Mouse (Mus musculus) liver, embryonic 11.5 days (tissue): Measurements from ENCODE around the gene Orm3. TPM values are rescaled to one million over a fixed set of nuclear protein-coding genes. Genes with fewer than 3 reads are reported as not detected.
A peak's percentile ranks its signal among the peaks of the same experiment; 100 is the strongest.

Source experiments
- ATAC-seq: fragments of 200-750 bp; cut with Nextera tagmentation; replicated peaks from 2 replicates; pipeline ENCODE4 v1.8.0; 2017; ENCODE audit warnings: moderate number of reproducible peaks, mild to moderate bottlenecking, moderate TSS enrichment, moderate library complexity; ENCODE audit not compliant: low FRiP score
- DNase-seq: peaks from one replicate; pipeline ENCODE4 v3.0.0-alpha.2; 2017; ENCODE audit warnings: low spot score
- H3K27ac ChIP-seq: fragments of 300-500 bp; sonication (generic); 2 replicates; pipeline ENCODE4 v1.5.1; 2014; ENCODE audit warnings: mild to moderate bottlenecking, low read depth, low read length, control low read depth
- H3K27me3 ChIP-seq: fragments of 300-500 bp; sonication (generic); replicated peaks from 2 replicates; pipeline ENCODE4 v1.6.1; 2014; ENCODE audit warnings: low read length, mixed read lengths; ENCODE audit not compliant: control insufficient read depth, insufficient read depth
- H3K36me3 ChIP-seq: fragments of 300-500 bp; sonication (generic); 2 replicates; pipeline ENCODE4 v1.6.1; 2014; ENCODE audit warnings: mild to moderate bottlenecking, low read length, moderate library complexity, mixed read lengths; ENCODE audit not compliant: control insufficient read depth, insufficient read depth
- H3K4me1 ChIP-seq: fragments of 300-500 bp; sonication (generic); replicated peaks from 2 replicates; pipeline ENCODE4 v1.6.1; 2014; ENCODE audit warnings: low read length, mixed read lengths; ENCODE audit not compliant: control insufficient read depth, insufficient read depth
- H3K4me2 ChIP-seq: fragments of 300-500 bp; sonication (generic); 2 replicates; pipeline ENCODE4 v1.6.1; 2014; ENCODE audit warnings: mild to moderate bottlenecking, control low read depth, moderate library complexity
- H3K4me3 ChIP-seq: fragments of 300-500 bp; sonication (generic); 2 replicates; pipeline ENCODE4 v1.5.1; 2014; ENCODE audit warnings: low read depth, low read length, control low read depth
- H3K9ac ChIP-seq: fragments of 300-500 bp; sonication (generic); 2 replicates; pipeline ENCODE4 v1.6.1; 2014; ENCODE audit warnings: low read depth, low read length, control low read depth
- H3K9me3 ChIP-seq: fragments of 300-500 bp; sonication (generic); 2 replicates; pipeline ENCODE4 v1.6.1; 2016; ENCODE audit warnings: low read length, inconsistent platforms, mixed read lengths; ENCODE audit not compliant: control insufficient read depth
- WGBS: fragments of 180-500 bp; shearing (Covaris S2); extraction: QIAGEN DNeasy Blood & Tissue Kit; methylation state at CpG from one replicate; pipeline ENCODE4 v1.1.7; 2014; 5-methylcytosine and 5-hydroxymethylcytosine counted together
- polyA plus RNA-seq: library from polyadenylated mRNA; unstranded; fragments of >200 nt; fragmentation: Nextera tagmentation; extraction: Ambion mirVana; gene quantifications from 2 replicates; pipeline ENCODE4 v1.2.1, GENCODE M21; 2014

Orm3 gene
- polyA plus RNA-seq, 1 experiment from 2014 or later = not detected

DNA sequence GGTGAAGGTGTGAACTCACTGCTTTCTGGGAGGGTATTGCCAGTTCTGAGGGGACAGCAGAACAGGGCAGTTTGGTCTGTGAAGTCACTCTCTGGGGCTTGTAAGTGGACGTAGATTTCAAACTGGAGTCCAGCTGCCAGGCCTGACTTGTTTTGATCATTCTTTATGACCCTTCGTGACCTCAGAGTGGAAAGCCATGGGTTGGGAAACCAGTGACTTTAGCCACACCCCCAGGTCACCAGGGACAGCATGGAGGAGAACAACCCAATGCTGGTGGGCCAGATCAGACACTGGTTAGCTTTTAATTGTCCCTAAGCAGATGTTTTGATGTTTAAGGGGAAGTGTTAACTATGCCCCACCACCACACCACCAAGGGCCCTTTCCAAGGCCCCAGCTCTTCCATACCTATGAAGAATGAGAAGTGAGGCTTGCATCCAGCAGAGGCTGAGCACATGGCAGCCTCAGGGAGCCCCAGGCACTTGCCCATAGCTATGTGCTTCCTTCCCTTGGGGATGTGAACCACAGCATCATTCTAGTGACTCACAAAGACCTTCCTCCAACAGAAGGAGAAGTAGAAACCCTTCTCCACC lies 1.1 kb downstream of the Orm3 start:
- 42% methylated on average over 2 of the region's 2 CpGs for WGBS
- no peaks in the 10 kb centered on the region for H3K36me3 ChIP-seq
- H3K9me3 ChIP-seq = no peaks in the 10 kb centered on the region
- H3K27me3 ChIP-seq = no peaks in the 10 kb centered on the region
- DNase-seq = no peak
- no peak overlapping the region for H3K4me2 ChIP-seq
- H3K4me3 ChIP-seq = no peak overlapping the region
- ATAC-seq = 0 out of 2 replicates have a peak, but pooled peaks have one; percentile 20
- no peak overlapping the region for H3K9ac ChIP-seq
- no peaks in the 10 kb centered on the region; the same call in 1 of the 2 replicates for H3K4me1 ChIP-seq
- H3K27ac ChIP-seq = no peak overlapping the region

DNA sequence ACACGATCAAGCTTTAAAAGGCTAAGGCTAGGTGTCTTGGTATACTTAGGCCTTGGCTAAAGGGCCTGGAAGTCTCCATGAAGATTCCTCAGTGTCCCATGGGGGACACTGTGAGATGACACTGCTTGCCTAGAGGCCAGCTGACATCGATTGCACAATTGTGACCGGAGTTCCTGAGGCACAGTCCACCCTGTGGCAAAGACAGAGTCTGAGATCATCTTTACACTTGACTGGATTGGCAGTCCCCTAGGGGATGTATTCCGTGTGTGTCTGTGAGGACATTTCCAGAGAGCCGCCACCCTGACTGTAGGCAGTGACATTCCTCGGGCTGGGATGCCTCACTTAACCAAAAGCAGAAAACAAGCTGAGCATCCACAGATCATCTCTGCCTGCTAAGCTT lies 3.9 kb downstream of the Orm3 start:
- H3K4me2 ChIP-seq = no peak overlapping the region
- no peak for DNase-seq
- no peaks in the 10 kb centered on the region for H3K36me3 ChIP-seq
- H3K9ac ChIP-seq = no peak overlapping the region
- H3K4me3 ChIP-seq = no peak overlapping the region
- H3K9me3 ChIP-seq = no peaks in the 10 kb centered on the region
- H3K27ac ChIP-seq = no peak overlapping the region
- no peak for ATAC-seq
- WGBS = 77% methylated on average over 6 of the region's 6 CpGs
- H3K4me1 ChIP-seq = no peaks in the 10 kb centered on the region; the same call in 1 of the 2 replicates
- H3K27me3 ChIP-seq = no peaks in the 10 kb centered on the region

DNA sequence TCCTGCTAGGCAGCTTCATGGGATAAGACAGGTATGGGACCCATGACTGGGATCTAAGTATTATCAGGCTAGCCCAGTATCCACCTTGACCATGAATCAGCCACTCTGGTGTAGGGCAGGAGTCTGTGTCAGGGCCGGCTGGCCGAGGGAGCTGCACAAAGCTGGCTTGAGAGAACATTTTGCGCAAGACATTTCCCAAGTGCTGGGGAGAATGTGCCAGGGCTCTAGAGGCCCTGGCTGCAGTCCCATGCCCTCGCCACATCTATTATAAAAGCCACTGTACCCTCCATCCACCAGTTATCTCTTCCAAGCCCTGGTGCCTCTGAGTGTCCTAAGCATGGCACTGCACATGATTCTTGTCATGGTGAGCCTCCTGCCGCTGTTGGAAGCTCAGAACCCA lies 6.2 kb downstream of the Orm3 start, which contains the start of gene Orm2:
Gene Orm2, plus strand, starts transcription at position 300 of the 400 bp plus-strand sequence.
- no peak within 1 kb of the TSS for H3K4me2 ChIP-seq
- ATAC-seq = no peak
- no peak within 1 kb of the TSS for H3K4me3 ChIP-seq
- H3K36me3 ChIP-seq = no peaks in the 10 kb centered on the region
- no peak for DNase-seq
- H3K27ac ChIP-seq = no peak within 1 kb of the TSS
- no peaks in the 10 kb centered on the region for H3K27me3 ChIP-seq
- no peaks in the 10 kb centered on the region for H3K9me3 ChIP-seq
- WGBS = 80% methylated on average over 5 of the region's 5 CpGs
- no peak within 1 kb of the TSS for H3K9ac ChIP-seq
- no peaks in the 10 kb centered on the region for H3K4me1 ChIP-seq

DNA sequence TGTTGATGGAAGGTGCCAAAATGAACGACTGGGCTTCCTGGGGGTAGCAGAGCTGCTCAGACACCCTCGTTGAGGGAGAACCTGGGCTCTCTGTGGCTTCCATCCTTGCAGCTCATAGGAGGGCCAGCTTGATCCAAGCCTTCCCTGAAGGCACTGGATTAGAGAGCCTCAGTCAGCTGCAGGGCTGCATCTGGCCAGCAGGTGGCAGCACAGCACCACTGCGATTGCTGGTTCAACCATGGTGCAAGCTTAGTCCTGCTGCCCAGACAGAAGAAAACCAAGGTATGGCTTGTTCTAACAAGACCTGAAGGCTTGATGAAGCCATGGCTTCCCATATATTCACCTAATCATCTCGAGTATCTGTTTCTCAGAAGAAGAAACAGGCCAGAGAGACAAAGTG lies 12.6 kb downstream of the Orm3 start:
- Histone ChIP-seq H3K4me2 (no peak overlapping the region), H3K9ac (no peak overlapping the region), H3K4me1 (peaks cover 3% of the 10 kb centered on the region; the same call in 1 of the 2 replicates), H3K27ac (no peak overlapping the region), H3K27me3 (no peaks in the 10 kb centered on the region), H3K36me3 (no peaks in the 10 kb centered on the region; the same call in 1 of the 2 replicates), H3K4me3 (no peak overlapping the region), H3K9me3 (no peaks in the 10 kb centered on the region)
- ATAC-seq (0 out of 2 replicates have a peak, but pooled peaks have one; percentile 40), DNase-seq (peak; percentile 78)
- 7% methylated on average over 4 of the region's 4 CpGs for WGBS

DNA sequence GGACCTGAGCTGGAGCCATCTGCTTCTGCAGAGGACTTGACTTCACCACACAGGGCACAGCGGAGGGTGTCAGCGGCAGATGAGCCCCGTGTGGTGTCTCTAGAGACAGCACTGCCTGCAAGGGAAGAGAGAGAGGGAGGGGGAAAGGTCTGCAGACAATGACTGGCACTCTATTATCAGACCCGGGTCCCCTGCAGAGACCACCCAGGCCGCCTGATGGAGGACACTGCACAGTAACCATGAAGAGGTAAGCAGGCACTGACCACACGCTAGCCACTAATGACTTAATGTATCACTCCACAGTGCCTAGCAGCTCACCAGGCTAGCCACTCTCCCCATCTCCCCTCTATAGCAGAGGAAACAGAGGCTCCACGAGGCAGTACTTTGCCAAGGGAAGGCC lies 14.9 kb downstream of the Orm3 start:
- ATAC-seq = no peak
- peaks cover 19% of the 10 kb centered on the region for H3K4me1 ChIP-seq
- no peaks in the 10 kb centered on the region; the same call in 1 of the 2 replicates for H3K36me3 ChIP-seq
- WGBS = 56% methylated on average over 7 of the region's 7 CpGs
- no peaks in the 10 kb centered on the region for H3K27me3 ChIP-seq
- no peak for DNase-seq
- H3K4me3 ChIP-seq = no peak overlapping the region
- H3K4me2 ChIP-seq = no peak overlapping the region
- no peak overlapping the region for H3K27ac ChIP-seq
- no peak overlapping the region for H3K9ac ChIP-seq
- H3K9me3 ChIP-seq = no peaks in the 10 kb centered on the region

DNA sequence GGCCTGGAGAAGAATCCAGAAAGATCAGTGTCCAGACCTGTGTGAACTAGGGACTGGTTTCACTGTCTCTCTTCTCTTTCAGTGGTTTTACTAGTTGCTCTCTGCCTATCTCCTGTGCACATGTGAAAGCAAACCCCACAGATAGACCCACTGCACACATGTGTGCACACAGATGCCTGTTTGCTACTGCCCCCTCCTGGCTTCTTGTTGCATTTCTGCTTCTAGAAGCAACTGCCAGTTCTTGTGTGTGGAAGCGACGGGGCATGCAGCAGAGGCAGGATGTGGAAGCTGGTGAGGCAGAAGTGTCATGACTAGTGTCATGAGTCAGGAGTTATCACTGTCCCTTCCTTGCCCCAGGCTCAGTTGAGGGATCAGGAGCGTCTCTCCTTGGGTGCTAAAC lies 15.9 kb downstream of the Orm3 start:
- H3K9me3 ChIP-seq = no peaks in the 10 kb centered on the region
- H3K27ac ChIP-seq = no peak overlapping the region
- no peak for DNase-seq
- peaks cover 19% of the 10 kb centered on the region for H3K4me1 ChIP-seq
- H3K4me2 ChIP-seq = no peak overlapping the region
- no peaks in the 10 kb centered on the region for H3K27me3 ChIP-seq
- H3K36me3 ChIP-seq = no peaks in the 10 kb centered on the region; the same call in 1 of the 2 replicates
- WGBS = 52% methylated on average over 3 of the region's 3 CpGs
- H3K9ac ChIP-seq = no peak overlapping the region
- H3K4me3 ChIP-seq = no peak overlapping the region
- ATAC-seq = peak; percentile 19; the same call in 1 of the 2 replicates

DNA sequence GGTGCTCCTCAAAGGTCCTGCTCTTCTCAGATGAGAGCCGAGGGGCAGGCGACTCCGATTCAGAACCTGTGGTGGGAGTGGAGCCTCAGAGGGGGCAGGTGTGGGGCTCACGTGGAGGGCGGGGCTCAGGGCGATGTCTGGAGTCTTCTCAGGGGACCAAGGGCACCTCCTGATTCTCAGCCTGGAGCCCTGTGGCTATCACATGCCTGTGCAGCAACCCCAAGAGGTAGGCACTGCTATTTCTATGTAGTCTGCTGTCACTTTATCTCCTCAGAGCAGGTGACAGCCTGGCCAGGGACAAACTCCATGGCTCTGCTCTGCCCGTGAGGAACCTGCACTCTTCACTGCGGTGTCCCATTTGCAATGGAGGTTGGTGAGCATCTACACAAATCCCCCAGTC lies 17.4 kb downstream of the Orm3 start:
- Histone ChIP-seq H3K4me2 (peak overlapping the region; percentile 12), H3K36me3 (peaks cover 2% of the 10 kb centered on the region; the same call in 1 of the 2 replicates), H3K27ac (peak overlapping the region; percentile 91), H3K27me3 (no peaks in the 10 kb centered on the region), H3K9ac (0 out of 2 replicates have a peak overlapping the region, but pooled peaks have one; percentile 20), H3K4me1 (peaks cover 19% of the 10 kb centered on the region), H3K4me3 (no peak overlapping the region), H3K9me3 (no peaks in the 10 kb centered on the region)
- DNase-seq (no peak), ATAC-seq (peak; percentile 74)
- 75% methylated on average over 8 of the region's 8 CpGs for WGBS

DNA sequence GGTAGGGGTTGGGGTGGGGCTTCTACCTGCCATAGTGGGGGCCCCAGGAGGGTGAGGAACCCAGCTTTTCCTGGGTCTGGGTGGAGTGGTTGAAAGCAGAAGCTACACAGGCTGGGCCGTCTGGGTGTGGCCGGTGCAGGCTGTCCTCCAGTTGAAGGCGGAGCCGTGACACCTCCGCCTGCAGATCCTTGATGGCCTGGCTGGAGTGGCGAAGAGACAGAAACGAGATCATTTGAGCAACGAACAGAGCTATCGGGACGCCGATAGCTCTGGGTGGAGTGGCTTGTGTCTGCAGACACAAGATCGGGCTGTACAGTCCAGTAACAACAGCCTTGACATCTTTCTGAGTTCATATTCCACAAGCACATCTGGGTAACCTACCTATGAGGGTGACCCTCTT lies 18.4 kb downstream of the Orm3 start:
- DNase-seq = peak; percentile 43
- Histone ChIP-seq H3K9me3 (no peaks in the 10 kb centered on the region), H3K9ac (no peak overlapping the region; the same call in 1 of the 2 replicates), H3K4me2 (peak overlapping the region; percentile 35), H3K27ac (peak overlapping the region; percentile 97), H3K4me1 (peaks cover 19% of the 10 kb centered on the region), H3K36me3 (peaks cover 5% of the 10 kb centered on the region; the same call in 1 of the 2 replicates), H3K27me3 (no peaks in the 10 kb centered on the region), H3K4me3 (no peak overlapping the region)
- ATAC-seq = peak; percentile 90
- WGBS = 46% methylated on average over 12 of the region's 12 CpGs

DNA sequence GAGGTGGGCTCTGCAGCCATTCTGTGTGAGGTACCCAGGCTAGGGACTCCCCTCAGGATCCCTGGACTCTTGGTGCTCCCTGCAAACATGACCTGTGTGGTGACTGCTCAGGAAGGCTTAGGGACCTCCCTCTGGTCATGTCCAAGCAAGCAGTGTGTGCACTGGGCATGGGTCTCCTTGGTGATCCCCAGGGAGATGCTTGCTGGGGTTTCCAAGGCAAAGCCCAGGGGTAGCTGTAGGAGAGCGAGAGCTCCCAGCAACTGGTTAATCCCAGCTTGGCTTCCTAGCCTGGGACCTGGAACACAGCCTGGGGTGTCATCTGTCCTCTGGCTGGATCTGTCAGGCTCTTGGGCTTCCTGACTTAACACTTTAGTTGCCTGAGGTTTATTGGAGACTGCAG lies 19.4 kb downstream of the Orm3 start:
- H3K4me3 ChIP-seq = no peak overlapping the region
- H3K4me1 ChIP-seq = peaks cover 19% of the 10 kb centered on the region
- DNase-seq = no peak
- H3K9ac ChIP-seq = peak overlapping the region; percentile 59
- no peak for ATAC-seq
- no peak overlapping the region for H3K4me2 ChIP-seq
- no peaks in the 10 kb centered on the region for H3K9me3 ChIP-seq
- peaks cover 5% of the 10 kb centered on the region; the same call in 1 of the 2 replicates for H3K36me3 ChIP-seq
- no peaks in the 10 kb centered on the region for H3K27me3 ChIP-seq
- 94% methylated on average over 1 of the region's 1 CpGs for WGBS
- peak overlapping the region; percentile 97 for H3K27ac ChIP-seq
